Mouse (Mus musculus) MEL (cell line): Measurements from ENCODE around the gene Atxn7l3. TPM values are rescaled to one million over a fixed set of nuclear protein-coding genes. Genes with fewer than 3 reads are reported as not detected.

Experiments used
- DNase-seq: peaks from one replicate; pipeline ENCODE4 v3.0.0; 2011; ENCODE audit warnings: low read depth, low spot score
- H3K27ac ChIP-seq: 2 replicates; pipeline ENCODE4 v1.5.1; 2012; ENCODE audit warnings: low read depth, mild to moderate bottlenecking, control low read depth, low read length, moderate library complexity; ENCODE audit not compliant: control insufficient read depth
- H3K27me3 ChIP-seq, 2 experiments: fragments of 150-350 bp in 1 of 2; sonication (generic) in 1 of 2; 2 replicates each; pipeline ENCODE4 v1.6.1; 2012; ENCODE audit warnings: low read length in 2 of 2, mild to moderate bottlenecking in 2 of 2, improper control_type of control experiment in 1 of 2, moderate library complexity in 1 of 2; ENCODE audit not compliant: insufficient read depth in 2 of 2, control insufficient read depth in 1 of 2
- H3K36me3 ChIP-seq, 2 experiments: 2 replicates each; pipeline ENCODE4 v1.6.1; 2012 to 2014; ENCODE audit warnings: low read length in 2 of 2, improper control_type of control experiment in 1 of 2, inconsistent platforms in 1 of 2, mild to moderate bottlenecking in 1 of 2; ENCODE audit not compliant: insufficient read depth in 2 of 2, control insufficient read depth in 1 of 2
- H3K4me1 ChIP-seq, 2 experiments: fragments of 150-350 bp in 1 of 2; sonication (generic) in 1 of 2; 2 replicates each; pipeline ENCODE4 v1.6.1; 2012; ENCODE audit warnings: low read length in 2 of 2, improper control_type of control experiment in 1 of 2, mild to moderate bottlenecking in 1 of 2; ENCODE audit not compliant: insufficient read depth in 2 of 2, control insufficient read depth in 1 of 2
- H3K4me3 ChIP-seq, 2 experiments: fragments of 150-350 bp in 1 of 2; sonication (generic) in 1 of 2; 2 replicates each; pipeline ENCODE4 v1.5.1; 2012; ENCODE audit warnings: low read depth in 2 of 2, low read length in 2 of 2, mild to moderate bottlenecking in 2 of 2, moderate library complexity in 2 of 2, control low read depth in 1 of 2, improper control_type of control experiment in 1 of 2; ENCODE audit not compliant: control insufficient read depth in 1 of 2, insufficient read depth in 1 of 2
- H3K79me2 ChIP-seq: 2 replicates; pipeline ENCODE4 v1.6.1; 2012; ENCODE audit warnings: mild to moderate bottlenecking, low read length, moderate library complexity; ENCODE audit not compliant: control insufficient read depth, poor library complexity, insufficient read depth
- H3K9ac ChIP-seq: 2 replicates; pipeline ENCODE4 v1.6.1; 2012; ENCODE audit warnings: low read depth, mild to moderate bottlenecking, control low read depth, low read length, moderate library complexity; ENCODE audit not compliant: control insufficient read depth, poor library complexity, severe bottlenecking
- H3K9me3 ChIP-seq: fragments of 150-350 bp; sonication (generic); replicated peaks from 2 replicates; pipeline ENCODE4 v1.6.1; 2012; ENCODE audit warnings: mild to moderate bottlenecking, low read length, improper control_type of control experiment, moderate library complexity; ENCODE audit not compliant: insufficient read depth
- HCFC1 ChIP-seq: IDR thresholded peaks from 2 replicates; pipeline ENCODE4 v1.6.1; 2012; ENCODE audit warnings: low read depth, mild to moderate bottlenecking, inconsistent platforms, low read length, improper control_type of control experiment, moderate library complexity
- MAX ChIP-seq: IDR thresholded peaks from 2 replicates; pipeline ENCODE4 v1.6.1; 2011; ENCODE audit warnings: low read length, improper control_type of control experiment
- NRF1 ChIP-seq: IDR thresholded peaks from 2 replicates; pipeline ENCODE4 v1.6.1; 2014; ENCODE audit warnings: low read depth, mild to moderate bottlenecking, inconsistent platforms, low read length, improper control_type of control experiment, moderate library complexity; ENCODE audit not compliant: poor library complexity, insufficient read depth, severe bottlenecking
- RCOR1 ChIP-seq: IDR thresholded peaks from 2 replicates; pipeline ENCODE4 v1.6.1; 2012; ENCODE audit warnings: low read depth, mild to moderate bottlenecking, inconsistent platforms, low read length, improper control_type of control experiment
- polyA plus RNA-seq, 2 experiments: library from polyadenylated mRNA; stranded (reverse) in 1 of 2; unstranded in 1 of 2; fragments of >175 nt in 1 of 2; fragments of >200 nt in 1 of 2; gene quantifications; 2 replicates each; pipeline versions ENCODE4 v1.2.1 to v1.2.4; 2012; ENCODE audit warnings: low replicate concordance in 2 of 2, low read depth in 1 of 2; ENCODE audit not compliant: insufficient read length in 2 of 2, insufficient read depth in 1 of 2, missing spikeins in 1 of 2
- total RNA-seq: library from RNA; depleted of rRNA; stranded (reverse); fragments of 300-350 nt; gene quantifications from 2 replicates; pipeline ENCODE4 v1.2.3, GENCODE M21; 2012; rRNA removed

Atxn7l3 gene
- total and polyA plus RNA-seq, 3 experiments: 39.4 to 53.0 (median 46.7) TPM

DNA sequence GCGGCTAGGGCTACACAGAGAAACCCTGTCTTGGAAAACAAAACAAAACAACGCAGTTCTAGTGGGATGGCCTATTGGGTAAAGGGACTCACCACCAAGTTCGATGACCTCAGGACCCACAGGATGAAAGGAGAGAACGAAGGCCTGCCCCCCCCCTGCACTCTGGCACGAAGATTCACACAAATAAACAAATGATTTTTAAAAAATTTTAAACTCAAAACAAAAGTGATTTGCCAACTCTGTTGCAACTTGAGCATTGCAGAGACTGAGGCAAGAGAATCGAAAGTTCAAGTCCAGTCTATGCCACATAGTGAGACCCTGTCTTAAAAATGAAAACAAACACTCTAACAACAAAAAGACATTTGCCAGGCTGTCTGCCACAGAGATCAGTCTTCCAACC is 55.8 kb downstream of the Atxn7l3 start:
- Histone ChIP-seq H3K27me3 (no peaks in the 10 kb centered on the region), H3K9ac (no peak overlapping the region), H3K36me3 (peaks cover 0 to 12% of the 10 kb centered on the region in 2 experiments; a peak in 2 of 4 replicates), H3K4me1 (peaks cover 3 to 19% of the 10 kb centered on the region in 2 experiments), H3K4me3 (no peak overlapping the region), H3K79me2 (no peaks in the 10 kb centered on the region), H3K27ac (no peak overlapping the region), H3K9me3 (no peaks in the 10 kb centered on the region)
- TF ChIP-seq MAX (no peak), RCOR1 (no peak), NRF1 (no peak), HCFC1 (no peak)
- no peak for DNase-seq

Other genes starting within 250 kb of the Atxn7l3 start
- 2.9 and 4.6 TPM in 2 replicates for gene Mpp2, start 208.1 kb downstream of the Atxn7l3 start, total RNA-seq
- gene Mpp2, start 208.1 kb downstream of the Atxn7l3 start, polyA plus RNA-seq: 10 to 100 TPM in 1 of 2 experiments, not detected in 1; 16.3 TPM
- not detected in 2 replicates for gene Ppy, start 195.3 kb downstream of the Atxn7l3 start, total RNA-seq
- gene Ppy, start 195.3 kb downstream of the Atxn7l3 start, polyA plus RNA-seq: not detected
- not detected in 2 replicates for gene Pyy, start 188.8 kb downstream of the Atxn7l3 start, total RNA-seq
- not detected for gene Pyy, start 188.8 kb downstream of the Atxn7l3 start, polyA plus RNA-seq
- gene Nags, start 151.1 kb downstream of the Atxn7l3 start, total RNA-seq: 5.4 and 6.6 TPM in 2 replicates
- gene Nags, start 151.1 kb downstream of the Atxn7l3 start, polyA plus RNA-seq: 1 to 10 TPM in 1 of 2 experiments, not detected in 1; 9.7 TPM
- 43.9 and 45.1 TPM in 2 replicates for gene Tmem101, start 140.2 kb downstream of the Atxn7l3 start, total RNA-seq
- 10 to 100 TPM in 1 of 2 experiments, not detected in 1; 30.1 TPM for gene Tmem101, start 140.2 kb downstream of the Atxn7l3 start, polyA plus RNA-seq
- gene Lsm12, start 111.3 kb downstream of the Atxn7l3 start, total RNA-seq: 74.2 and 75.0 TPM in 2 replicates
- gene Lsm12, start 111.3 kb downstream of the Atxn7l3 start, polyA plus RNA-seq: 100 to 1,000 TPM; 128 to 150 TPM
- gene G6pc3, start 107.0 kb downstream of the Atxn7l3 start, total RNA-seq: 46.4 and 48.9 TPM in 2 replicates
- 100 to 1,000 TPM in 1 of 2 experiments, not detected in 1; 104 TPM for gene G6pc3, start 107.0 kb downstream of the Atxn7l3 start, polyA plus RNA-seq
- gene Hdac5, start 66.5 kb downstream of the Atxn7l3 start, total RNA-seq: 9.1 and 10.4 TPM in 2 replicates
- gene Hdac5, start 66.5 kb downstream of the Atxn7l3 start, polyA plus RNA-seq: 10 to 100 TPM in 1 of 2 experiments, not detected in 1; 29.3 TPM
- 19.5 and 20.0 TPM in 2 replicates for gene BC030867, start 47.7 kb downstream of the Atxn7l3 start, total RNA-seq
- 10 to 100 TPM; 36.2 to 51.7 TPM for gene BC030867, start 47.7 kb downstream of the Atxn7l3 start, polyA plus RNA-seq
- 3.9 and 4.4 TPM in 2 replicates for gene Asb16, start 27.9 kb downstream of the Atxn7l3 start, total RNA-seq
- 1 to 10 TPM in 1 of 2 experiments, not detected in 1; 8.5 TPM for gene Asb16, start 27.9 kb downstream of the Atxn7l3 start, polyA plus RNA-seq
- 27.0 and 29.3 TPM in 2 replicates for gene Tmub2, start 11.7 kb downstream of the Atxn7l3 start, total RNA-seq
- gene Tmub2, start 11.7 kb downstream of the Atxn7l3 start, polyA plus RNA-seq: 10 to 100 TPM in 1 of 2 experiments, not detected in 1; 40.5 TPM
- 151 and 189 TPM in 2 replicates for gene Ubtf, start 23.1 kb upstream of the Atxn7l3 start, total RNA-seq
- gene Ubtf, start 23.1 kb upstream of the Atxn7l3 start, polyA plus RNA-seq: 100 to 1,000 TPM in 1 of 2 experiments, 10 to 100 TPM in 1; 76.5 to 145 TPM
- gene Slc4a1, start 69.6 kb upstream of the Atxn7l3 start, total RNA-seq: 0.23 and 0.36 TPM in 2 replicates
- under 1 TPM in 1 of 2 experiments, not detected in 1; 0.35 TPM for gene Slc4a1, start 69.6 kb upstream of the Atxn7l3 start, polyA plus RNA-seq
- gene Rundc3a, start 96.8 kb upstream of the Atxn7l3 start, total RNA-seq: 0.39 and 0.42 TPM in 2 replicates
- gene Rundc3a, start 96.8 kb upstream of the Atxn7l3 start, polyA plus RNA-seq: 1 to 10 TPM in 1 of 2 experiments, not detected in 1; 2.1 TPM
- gene Slc25a39, start 111.3 kb upstream of the Atxn7l3 start, total RNA-seq: 174 and 183 TPM in 2 replicates
- 100 to 1,000 TPM in 1 of 2 experiments, not detected in 1; 325 TPM for gene Slc25a39, start 111.3 kb upstream of the Atxn7l3 start, polyA plus RNA-seq
- 14.5 and 14.7 TPM in 2 replicates for gene Grn, start 133.7 kb upstream of the Atxn7l3 start, total RNA-seq
- 10 to 100 TPM in 1 of 2 experiments, not detected in 1; 42.1 TPM for gene Grn, start 133.7 kb upstream of the Atxn7l3 start, polyA plus RNA-seq
- gene Fam171a2, start 151.1 kb upstream of the Atxn7l3 start, total RNA-seq: 1.8 and 2.0 TPM in 2 replicates
- 1 to 10 TPM in 1 of 2 experiments, not detected in 1; 8.8 TPM for gene Fam171a2, start 151.1 kb upstream of the Atxn7l3 start, polyA plus RNA-seq
- 8.3 and 10.7 TPM in 2 replicates for gene Itga2b, start 173.5 kb upstream of the Atxn7l3 start, total RNA-seq
- gene Itga2b, start 173.5 kb upstream of the Atxn7l3 start, polyA plus RNA-seq: 10 to 100 TPM in 1 of 2 experiments, not detected in 1; 55.7 TPM